Mouse (Mus musculus): ENCODE measurements around the gene Asb16. TPM values are rescaled to one million over a fixed set of nuclear protein-coding genes. Genes with fewer than 3 reads are reported as not detected.
"Not testable (repeated sequence)": the region's sequence is repeated elsewhere in the genome, so short reads cannot be mapped to it uniquely, and the experiment has no call there.

Gene Asb16
- polyA plus RNA-seq, 2 experiments from 2014 or later: not detected

DNA sequence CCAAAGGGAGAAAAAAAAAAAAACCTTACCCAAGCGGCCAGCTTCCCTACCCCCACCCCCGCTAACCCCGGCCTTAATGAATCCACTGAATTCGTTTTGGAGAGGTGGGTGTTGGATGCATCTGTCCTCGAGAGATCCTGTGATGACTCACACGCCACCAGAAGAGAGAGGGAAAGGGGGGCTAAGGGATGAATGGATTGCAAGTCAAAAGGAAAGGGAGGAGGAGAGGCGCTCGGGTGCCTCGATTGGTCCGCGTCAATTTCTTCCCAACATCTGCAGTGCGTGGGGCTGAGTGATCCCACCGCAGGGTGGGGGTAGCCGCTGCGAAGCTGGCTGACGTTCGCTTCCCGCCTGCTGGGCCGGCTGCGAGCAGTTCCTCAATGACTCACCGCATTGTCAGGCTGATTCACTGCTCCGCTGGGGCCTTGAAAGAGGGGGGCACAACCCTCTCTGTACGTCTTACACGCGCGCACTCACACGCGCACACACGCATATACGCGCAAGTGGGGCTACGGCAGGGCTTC is 23.6 kb upstream of the Asb16 start:
- ATAC-seq: no peak

- ATAC-seq: no peak
These were observed 22.8 kb upstream of the Asb16 start for GRCm38 (mm10) chr11:102245581-102246272.

GRCm38 (mm10) chr11:102246273-102246635 is 22.3 kb upstream of the Asb16 start:
- no peak for ATAC-seq

DNA sequence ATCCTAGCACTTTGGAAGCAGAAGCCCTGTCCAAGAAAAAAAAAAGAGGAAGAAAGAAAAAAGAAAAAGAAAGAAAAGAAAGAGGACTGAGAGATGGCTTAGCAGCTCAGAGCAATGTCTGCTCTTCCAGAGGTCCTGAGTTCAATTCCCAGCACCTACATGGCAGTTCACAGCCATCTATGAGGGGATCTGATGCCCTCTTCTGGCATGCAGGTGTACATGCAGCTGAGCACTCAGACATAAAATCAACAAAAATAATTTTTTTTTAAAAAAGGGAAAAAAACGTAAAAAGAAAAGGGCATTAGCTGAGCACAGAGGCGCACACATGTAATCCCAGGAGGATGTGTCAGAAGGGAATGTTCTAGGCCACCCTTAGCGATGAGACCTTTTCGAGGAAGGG is 21.7 kb upstream of the Asb16 start:
- ATAC-seq: no peak

DNA sequence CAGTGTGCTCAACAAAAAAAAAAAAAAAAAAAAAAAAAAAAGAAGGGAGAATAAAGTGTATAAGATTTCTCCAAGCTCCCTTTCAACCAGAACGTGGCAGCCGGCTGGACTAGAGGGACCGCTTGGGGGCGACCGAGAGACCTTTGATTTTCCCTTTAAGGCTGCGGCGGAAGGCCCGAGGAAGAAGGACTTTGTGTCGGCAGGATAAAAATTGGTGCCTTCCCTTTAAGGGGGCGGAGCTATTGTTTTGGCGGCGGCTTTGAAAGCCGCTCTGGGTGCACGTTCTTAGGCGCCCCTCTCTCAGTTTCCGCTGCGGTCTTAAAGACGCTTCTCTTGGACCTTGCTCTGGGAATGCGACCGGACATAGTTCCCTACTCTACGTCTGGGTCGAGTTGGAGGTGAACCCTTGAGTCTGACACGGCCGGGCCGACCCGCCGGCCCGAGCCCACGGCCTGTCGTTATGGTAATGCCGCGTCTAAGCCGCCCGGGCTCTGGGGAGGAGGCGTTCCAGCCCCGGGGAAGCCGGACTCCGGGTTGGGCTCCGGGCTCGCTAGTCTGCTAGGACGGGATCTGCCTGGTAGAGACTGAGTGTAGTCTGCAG is 19.8 kb upstream of the Asb16 start, which contains the start of gene BC030867:
TSS of gene BC030867 (plus strand) at position 253 of the 601 bp plus-strand sequence.
- peak; percentile 68 for ATAC-seq

- ATAC-seq: no peak
These were observed 19.0 kb upstream of the Asb16 start for GRCm38 (mm10) chr11:102249351-102250090.

- ATAC-seq: no peak
These were observed 11.0 kb upstream of the Asb16 start for GRCm38 (mm10) chr11:102257514-102257913.

DNA sequence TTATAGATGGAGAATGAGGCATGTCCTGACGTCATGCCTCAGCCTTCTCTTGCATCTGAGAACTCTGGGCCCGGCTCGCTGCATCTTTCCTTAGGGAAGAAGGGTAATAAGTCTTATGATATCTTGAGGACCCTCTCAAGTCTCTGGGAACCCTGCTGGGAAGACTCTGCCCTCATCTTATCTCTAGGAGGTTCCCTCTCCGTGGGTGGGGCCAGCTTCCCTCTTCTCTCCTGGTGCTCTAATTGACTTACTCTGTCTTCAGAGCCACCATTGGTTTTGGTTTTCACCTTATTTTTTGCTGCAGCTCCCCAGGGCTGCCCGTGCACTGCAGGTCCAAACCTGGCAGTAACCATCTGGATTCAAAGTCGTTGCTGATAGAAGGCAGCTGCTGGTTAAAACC is 10.4 kb upstream of the Asb16 start:
- no peak for ATAC-seq

DNA sequence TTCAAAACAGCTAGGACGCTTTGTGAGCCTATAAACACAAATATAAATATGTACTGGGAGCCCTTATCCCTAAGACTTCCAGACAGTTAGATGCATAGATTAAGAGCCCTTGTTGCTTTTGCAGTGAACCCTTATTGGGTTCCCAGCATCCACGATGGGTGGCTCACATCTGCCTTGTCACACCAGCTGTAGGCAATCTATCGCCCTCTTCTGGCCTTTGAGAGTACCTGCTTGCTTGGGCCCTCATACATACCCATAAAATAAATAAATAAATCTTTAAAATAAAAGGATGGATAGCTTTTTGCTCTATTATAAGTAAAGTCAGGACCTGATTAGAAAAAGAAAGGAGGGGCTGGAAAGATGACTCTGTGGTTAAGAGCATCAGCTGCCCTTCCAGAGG is 10.0 kb upstream of the Asb16 start:
- no peak for ATAC-seq

- no peak for ATAC-seq
These were observed 5.3 kb upstream of the Asb16 start for GRCm38 (mm10) chr11:102263211-102263610.

DNA sequence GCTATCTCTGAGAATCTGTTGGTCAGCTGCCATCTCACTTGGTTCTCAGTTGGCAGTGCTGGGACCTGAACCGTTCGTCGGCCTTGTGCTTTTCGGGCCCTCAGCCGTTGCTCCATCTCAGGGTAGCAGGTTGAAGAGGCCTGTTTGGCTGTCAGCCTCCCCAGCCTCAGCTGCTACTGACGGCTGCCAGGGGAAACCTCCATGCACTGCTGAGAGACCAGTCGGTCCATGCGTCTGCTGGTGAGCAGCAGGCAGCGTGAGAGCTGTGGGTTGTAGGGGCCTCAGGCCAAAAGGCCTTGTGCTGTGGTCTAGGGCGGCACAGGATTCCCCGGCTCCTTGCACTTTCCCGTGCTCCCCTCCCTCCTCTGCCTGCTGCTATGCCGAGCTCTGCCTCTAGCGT is 2.7 kb upstream of the Asb16 start:
- no peak for ATAC-seq

DNA sequence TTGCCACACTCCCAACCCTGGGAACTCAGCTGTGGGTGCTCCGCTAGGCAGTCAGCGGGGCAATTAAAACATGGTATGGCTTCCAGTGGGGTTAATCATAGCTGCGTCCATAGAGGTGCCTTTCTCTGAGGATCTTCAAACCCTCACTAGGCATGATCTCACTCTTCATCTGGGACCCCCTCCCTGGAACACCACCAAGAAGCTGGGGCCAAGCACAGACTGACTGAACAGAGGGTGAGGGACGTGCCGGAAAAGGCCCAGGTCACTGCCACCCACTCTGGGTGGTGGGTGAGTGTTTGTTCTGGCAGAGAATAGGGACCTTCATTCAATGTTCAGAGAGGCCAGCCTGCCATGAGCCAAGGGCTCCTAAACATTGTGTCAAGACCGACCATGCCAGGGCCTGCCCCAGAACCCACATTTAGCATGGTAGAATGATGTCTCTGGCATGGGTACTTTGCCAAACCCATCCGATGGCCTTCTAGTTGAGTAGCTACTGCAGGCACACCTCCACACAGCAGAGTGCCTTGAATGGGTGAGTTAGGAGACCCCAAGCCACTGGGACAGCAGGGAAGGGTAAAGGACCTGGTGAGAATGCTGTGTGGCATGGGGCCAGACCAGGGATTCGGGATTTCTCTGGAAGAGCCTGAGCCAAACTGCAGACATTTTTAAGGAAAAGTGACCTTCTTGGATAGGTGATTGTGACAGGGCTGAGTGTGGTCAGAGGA is 1.8 kb upstream of the Asb16 start:
- ATAC-seq: no peak

DNA sequence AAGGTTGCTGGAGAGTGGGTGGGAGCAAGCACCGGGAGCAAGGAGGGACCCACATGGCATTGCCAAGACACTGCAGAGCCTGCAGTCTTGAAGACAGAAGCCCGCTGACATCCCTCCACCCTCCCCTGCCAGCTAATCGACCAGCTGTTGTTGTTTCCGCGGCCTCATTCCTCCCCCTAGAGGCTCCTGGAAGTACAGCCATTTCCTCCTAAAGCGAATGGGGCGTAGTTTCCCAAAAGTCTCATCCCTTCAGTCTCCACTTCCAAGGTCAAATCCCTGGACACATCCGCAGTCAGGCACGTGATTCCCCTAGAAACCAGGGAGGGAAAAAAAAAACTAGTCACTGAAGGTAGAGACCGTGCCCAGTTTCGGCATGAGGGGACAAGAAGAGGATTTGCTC is 1.1 kb upstream of the Asb16 start:
- ATAC-seq: no peak

DNA sequence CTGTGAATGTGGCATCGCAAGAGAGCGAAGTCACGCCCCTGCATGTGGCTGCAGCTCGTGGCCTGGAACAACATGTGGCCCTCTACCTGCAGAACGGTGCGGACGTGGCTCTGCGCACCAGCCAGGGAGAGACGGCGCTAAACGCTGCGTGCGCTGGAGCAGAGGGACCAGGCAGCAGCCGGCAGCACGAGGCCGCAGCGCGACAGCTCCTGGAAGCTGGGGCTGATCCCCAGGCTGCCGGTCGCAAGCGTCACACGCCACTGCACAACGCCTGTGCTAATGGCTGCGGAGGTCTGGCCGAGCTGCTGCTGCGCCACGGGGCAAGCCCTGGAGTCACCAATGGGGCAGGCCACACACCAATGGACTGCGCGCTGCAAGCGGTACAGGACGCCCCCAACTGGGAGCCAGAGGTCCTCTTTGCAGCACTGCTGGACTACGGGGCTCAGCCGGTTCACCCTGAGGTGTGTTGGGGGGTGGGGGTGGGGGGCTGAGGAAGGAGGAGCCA is 7.9 kb downstream of the Asb16 start:
- no peak for ATAC-seq

DNA sequence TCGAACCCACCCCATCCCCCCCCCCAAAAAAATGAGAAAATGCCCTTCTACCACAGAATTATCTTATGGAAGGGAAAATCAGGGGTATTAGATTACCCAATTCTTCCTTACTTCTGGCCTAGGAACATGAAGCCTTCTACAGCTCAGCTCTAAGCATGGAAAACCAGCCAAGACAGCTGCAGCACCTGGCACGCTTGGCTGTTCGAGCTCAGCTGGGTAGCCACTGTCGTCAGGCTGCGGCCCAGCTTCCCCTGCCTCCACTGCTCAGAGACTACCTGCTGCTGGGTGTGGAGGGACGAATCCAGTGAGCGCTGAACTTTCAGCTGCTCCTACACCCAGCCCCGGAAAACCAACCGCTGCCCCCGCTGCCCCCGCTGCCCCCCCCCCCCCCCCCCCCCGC is 9.2 kb downstream of the Asb16 start:
- no peak for ATAC-seq

DNA sequence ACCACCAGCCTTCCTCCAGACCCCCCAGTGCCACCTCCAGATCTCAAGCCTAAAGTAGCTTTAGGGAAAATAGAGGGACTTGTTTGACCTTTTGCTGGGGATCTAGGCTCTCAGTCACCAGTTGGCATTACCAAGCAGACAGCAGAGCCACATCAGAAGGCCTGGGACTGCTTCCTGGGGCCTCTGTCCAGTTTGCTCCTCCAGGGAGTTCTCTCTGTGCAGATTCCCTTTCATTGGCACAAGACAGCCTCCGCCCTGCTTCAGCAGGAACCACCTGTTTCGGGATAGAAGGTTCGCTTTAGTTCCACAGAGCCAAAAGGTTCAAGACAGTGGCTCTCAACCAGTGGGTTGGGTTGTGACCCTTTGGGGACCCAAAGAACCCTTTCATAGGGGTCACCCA is 11.1 kb downstream of the Asb16 start:
- ATAC-seq: no peak

GRCm38 (mm10) chr11:102280267-102280666 is 11.7 kb downstream of the Asb16 start:
- ATAC-seq: not testable (repeated sequence)

- ATAC-seq: no peak
These were observed 15.4 kb downstream of the Asb16 start for GRCm38 (mm10) chr11:102283922-102284321.

GRCm38 (mm10) chr11:102284501-102285094 is 16.1 kb downstream of the Asb16 start, which contains the start of gene Tmub2:
Tmub2 (plus strand) TSS chr11:102284931.
- peak; percentile 96 for ATAC-seq

DNA sequence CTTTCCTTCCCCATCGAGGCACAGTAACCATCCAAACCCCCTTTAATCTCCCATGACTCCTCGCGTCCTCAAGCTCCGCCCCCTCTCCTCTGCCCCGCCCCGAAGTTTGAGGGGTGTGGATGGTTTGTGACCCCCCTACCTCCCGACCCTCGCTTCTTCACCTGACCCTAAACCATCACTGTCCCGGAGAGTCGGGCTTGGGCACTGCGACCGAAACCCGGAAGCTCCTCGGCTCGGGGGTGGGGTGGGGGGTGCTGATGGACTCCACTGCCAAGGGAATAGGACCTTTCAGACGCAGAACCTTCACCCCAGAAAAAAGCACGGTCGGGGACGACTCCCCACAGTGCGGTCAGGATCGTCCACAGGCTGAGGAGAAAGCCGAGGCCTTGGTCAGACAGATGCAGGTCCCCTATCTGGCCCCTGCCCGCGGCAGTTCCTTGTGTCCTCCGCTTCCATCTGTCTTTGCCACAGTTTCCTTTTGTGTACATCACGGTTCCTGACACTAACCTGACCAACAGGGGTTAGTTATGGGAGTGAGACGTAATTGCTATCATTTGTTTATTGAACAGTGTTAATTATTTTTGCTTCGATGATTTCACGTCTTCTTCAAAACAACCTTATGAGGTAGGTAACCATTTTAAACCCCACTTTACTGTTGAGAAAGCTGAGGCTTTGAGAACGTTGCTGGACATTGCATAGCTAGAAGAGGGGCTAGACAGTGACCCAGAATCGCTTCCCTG is 16.7 kb downstream of the Asb16 start:
- ATAC-seq: peak; percentile 50

- ATAC-seq: no peak
These were observed 18.9 kb downstream of the Asb16 start for GRCm38 (mm10) chr11:102287485-102287884.
